Mouse (Mus musculus) small intestine, adult 2 months (tissue): Measurements from ENCODE around the gene Tspan12.

Experiments
- CTCF ChIP-seq: fragments of 200-500 bp; IDR thresholded peaks from 2 replicates; pipeline ENCODE4 v1.5.1; 2012; ENCODE audit warnings: low read depth, mild to moderate bottlenecking, control low read depth, inconsistent platforms, low read length, moderate library complexity, mixed read lengths; ENCODE audit not compliant: insufficient replicate concordance, insufficient read length; ENCODE audit errors: extremely low read depth
- POLR2A ChIP-seq: fragments of 200-500 bp; IDR thresholded peaks from 2 replicates; pipeline ENCODE4 v1.6.1; 2012; ENCODE audit warnings: low read depth, mild to moderate bottlenecking, control low read depth, inconsistent platforms, low read length, moderate library complexity

GRCm38 (mm10) chr6:21830931-21831330, 21.4 kb downstream of the Tspan12 start:
- no peak for TF ChIP-seq POLR2A
- no peak for TF ChIP-seq CTCF
